Mouse (Mus musculus): ENCODE measurements around the gene Gm13271. TPM values are rescaled to one million over a fixed set of nuclear protein-coding genes. Genes with fewer than 3 reads are reported as not detected.
"Not testable (repeated sequence)": the region's sequence is repeated elsewhere in the genome, so short reads cannot be mapped to it uniquely, and the experiment has no call there.

The Gm13271 gene
- polyA plus RNA-seq, 1 experiment from 2014 or later = not detected

GRCm38 (mm10) chr4:88793936-88794675 lies 39.4 kb downstream of the Gm13271 start, which contains the start of gene Gm13275:
Gene Gm13275 (plus strand): TSS chr4:88794487.
- H3K27ac ChIP-seq (replicated peaks; ENCODE audit: low read depth, low read length); H3K9me3 ChIP-seq (ENCODE audit: control insufficient read depth, low read length); DNase-seq (ENCODE audit: low spot score); ATAC-seq (ENCODE audit: insufficient number of reproducible peaks, low FRiP score, low TSS enrichment, low read depth); H3K27me3 ChIP-seq (ENCODE audit: control insufficient read depth, insufficient read depth, low read length); H3K4me2 ChIP-seq (ENCODE audit: low read depth, severe bottlenecking); H3K36me3 ChIP-seq (ENCODE audit: control insufficient read depth, insufficient read depth, low read length); H3K9ac ChIP-seq (ENCODE audit: low read length); H3K4me3 ChIP-seq (ENCODE audit: low read depth, low read length); H3K4me1 ChIP-seq (ENCODE audit: control insufficient read depth, insufficient read depth, low read length): not testable (repeated sequence)
- 0% methylated on average over 6 of the region's 52 CpGs for WGBS

GRCm38 (mm10) chr4:88797097-88797496 lies 42.4 kb downstream of the Gm13271 start, which contains the start of gene Gm13279:
Gene Gm13279 (plus strand): TSS chr4:88797397.
- H3K9me3 ChIP-seq (ENCODE audit: control insufficient read depth, low read length); H3K36me3 ChIP-seq (ENCODE audit: control insufficient read depth, insufficient read depth, low read length); H3K27me3 ChIP-seq (ENCODE audit: control insufficient read depth, insufficient read depth, low read length); H3K9ac ChIP-seq (ENCODE audit: low read length); H3K4me3 ChIP-seq (ENCODE audit: low read depth, low read length); H3K4me1 ChIP-seq (ENCODE audit: control insufficient read depth, insufficient read depth, low read length); ATAC-seq (ENCODE audit: insufficient number of reproducible peaks, low FRiP score, low TSS enrichment, low read depth); H3K27ac ChIP-seq (replicated peaks; ENCODE audit: low read depth, low read length); DNase-seq (ENCODE audit: low spot score); H3K4me2 ChIP-seq (ENCODE audit: low read depth, severe bottlenecking): not testable (repeated sequence)
- no CpG with 5 or more reads among the region's 28 CpGs for WGBS

- H3K36me3 ChIP-seq (ENCODE audit: control insufficient read depth, insufficient read depth, low read length); DNase-seq (ENCODE audit: low spot score); H3K4me3 ChIP-seq (ENCODE audit: low read depth, low read length); H3K9ac ChIP-seq (ENCODE audit: low read length); H3K27ac ChIP-seq (replicated peaks; ENCODE audit: low read depth, low read length); ATAC-seq (ENCODE audit: insufficient number of reproducible peaks, low FRiP score, low TSS enrichment, low read depth); H3K4me1 ChIP-seq (ENCODE audit: control insufficient read depth, insufficient read depth, low read length); H3K9me3 ChIP-seq (ENCODE audit: control insufficient read depth, low read length); H3K27me3 ChIP-seq (ENCODE audit: control insufficient read depth, insufficient read depth, low read length); H3K4me2 ChIP-seq (ENCODE audit: low read depth, severe bottlenecking): not testable (repeated sequence)
- WGBS = 21% methylated on average over 3 of the region's 7 CpGs
Measured at GRCm38 (mm10) chr4:88799365-88799764, 44.7 kb downstream of the Gm13271 start, which contains the start of gene Gm13285. Gene Gm13285 (plus strand): TSS chr4:88799665.

GRCm38 (mm10) chr4:88802954-88803353 lies 48.3 kb downstream of the Gm13271 start, which contains the start of gene Gm13287:
Gene Gm13287 (plus strand): TSS chr4:88803254.
- WGBS = no CpG with 5 or more reads among the region's 29 CpGs
- not testable (repeated sequence) for H3K4me3 ChIP-seq (ENCODE audit: low read depth, low read length); H3K27me3 ChIP-seq (ENCODE audit: control insufficient read depth, insufficient read depth, low read length); H3K36me3 ChIP-seq (ENCODE audit: control insufficient read depth, insufficient read depth, low read length); H3K9me3 ChIP-seq (ENCODE audit: control insufficient read depth, low read length); H3K9ac ChIP-seq (ENCODE audit: low read length); H3K27ac ChIP-seq (replicated peaks; ENCODE audit: low read depth, low read length); H3K4me2 ChIP-seq (ENCODE audit: low read depth, severe bottlenecking); ATAC-seq (ENCODE audit: insufficient number of reproducible peaks, low FRiP score, low TSS enrichment, low read depth); H3K4me1 ChIP-seq (ENCODE audit: control insufficient read depth, insufficient read depth, low read length); DNase-seq (ENCODE audit: low spot score)

Other genes starting within 250 kb of the Gm13271 start
- not detected in 2 replicates for gene Ifnb1, start 232.1 kb upstream of the Gm13271 start, polyA plus RNA-seq (2014; fragmentation: Nextera tagmentation; extraction: Ambion mirVana)
- gene Ifna15, start 196.6 kb upstream of the Gm13271 start, polyA plus RNA-seq (2014; fragmentation: Nextera tagmentation; extraction: Ambion mirVana) = not detected in 2 replicates
- gene Ifna14, start 183.1 kb upstream of the Gm13271 start, polyA plus RNA-seq (2014; fragmentation: Nextera tagmentation; extraction: Ambion mirVana) = not detected in 2 replicates
- not detected in 2 replicates for gene Ifna9, start 162.5 kb upstream of the Gm13271 start, polyA plus RNA-seq (2014; fragmentation: Nextera tagmentation; extraction: Ambion mirVana)
- not detected in 2 replicates for gene Ifna12, start 151.5 kb upstream of the Gm13271 start, polyA plus RNA-seq (2014; fragmentation: Nextera tagmentation; extraction: Ambion mirVana)
- not detected in 2 replicates for gene C87499, start 120.5 kb upstream of the Gm13271 start, polyA plus RNA-seq (2014; fragmentation: Nextera tagmentation; extraction: Ambion mirVana)
- not detected in 2 replicates for gene Ifna13, start 110.4 kb upstream of the Gm13271 start, polyA plus RNA-seq (2014; fragmentation: Nextera tagmentation; extraction: Ambion mirVana)
- gene Ifna16, start 77.9 kb upstream of the Gm13271 start, polyA plus RNA-seq (2014; fragmentation: Nextera tagmentation; extraction: Ambion mirVana) = not detected in 2 replicates
- not detected in 2 replicates for gene Ifna2, start 71.0 kb upstream of the Gm13271 start, polyA plus RNA-seq (2014; fragmentation: Nextera tagmentation; extraction: Ambion mirVana)
- gene Ifnab, start 63.5 kb upstream of the Gm13271 start, polyA plus RNA-seq (2014; fragmentation: Nextera tagmentation; extraction: Ambion mirVana) = not detected in 2 replicates
- gene Gm26566, start 33.1 kb upstream of the Gm13271 start, polyA plus RNA-seq (2014; fragmentation: Nextera tagmentation; extraction: Ambion mirVana) = 0.81 and 1.5 TPM in 2 replicates
- gene Klhl9, start 32.4 kb upstream of the Gm13271 start, polyA plus RNA-seq (2014; fragmentation: Nextera tagmentation; extraction: Ambion mirVana) = 139 and 140 TPM in 2 replicates
- gene Gm13283, start 5.3 kb downstream of the Gm13271 start, polyA plus RNA-seq (2014; fragmentation: Nextera tagmentation; extraction: Ambion mirVana) = 0.13 TPM in 1 of 2 replicates, not detected in the other
- gene Gm13290, start 19.0 kb downstream of the Gm13271 start, polyA plus RNA-seq (2014; fragmentation: Nextera tagmentation; extraction: Ambion mirVana) = 0.38 TPM in 1 of 2 replicates, not detected in the other
- not detected in 2 replicates for gene Gm13289, start 22.1 kb downstream of the Gm13271 start, polyA plus RNA-seq (2014; fragmentation: Nextera tagmentation; extraction: Ambion mirVana)
- not detected in 2 replicates for gene Gm13272, start 25.0 kb downstream of the Gm13271 start, polyA plus RNA-seq (2014; fragmentation: Nextera tagmentation; extraction: Ambion mirVana)
- not detected in 2 replicates for gene Ifnz, start 27.3 kb downstream of the Gm13271 start, polyA plus RNA-seq (2014; fragmentation: Nextera tagmentation; extraction: Ambion mirVana)
- not detected in 2 replicates for gene Gm13276, start 30.8 kb downstream of the Gm13271 start, polyA plus RNA-seq (2014; fragmentation: Nextera tagmentation; extraction: Ambion mirVana)
- not detected in 2 replicates for gene Gm13277, start 33.8 kb downstream of the Gm13271 start, polyA plus RNA-seq (2014; fragmentation: Nextera tagmentation; extraction: Ambion mirVana)
- not detected in 2 replicates for gene Gm13278, start 36.7 kb downstream of the Gm13271 start, polyA plus RNA-seq (2014; fragmentation: Nextera tagmentation; extraction: Ambion mirVana)
- gene Gm13275, start 39.6 kb downstream of the Gm13271 start, polyA plus RNA-seq (2014; fragmentation: Nextera tagmentation; extraction: Ambion mirVana) = not detected in 2 replicates
- gene Gm13279, start 42.5 kb downstream of the Gm13271 start, polyA plus RNA-seq (2014; fragmentation: Nextera tagmentation; extraction: Ambion mirVana) = not detected in 2 replicates
- 1.1 and 1.4 TPM in 2 replicates for gene Gm13285, start 44.8 kb downstream of the Gm13271 start, polyA plus RNA-seq (2014; fragmentation: Nextera tagmentation; extraction: Ambion mirVana)
- gene Gm13287, start 48.4 kb downstream of the Gm13271 start, polyA plus RNA-seq (2014; fragmentation: Nextera tagmentation; extraction: Ambion mirVana) = not detected in 2 replicates
- not detected in 2 replicates for gene Gm13288, start 50.7 kb downstream of the Gm13271 start, polyA plus RNA-seq (2014; fragmentation: Nextera tagmentation; extraction: Ambion mirVana)
- gene Ifna7, start 61.4 kb downstream of the Gm13271 start, polyA plus RNA-seq (2014; fragmentation: Nextera tagmentation; extraction: Ambion mirVana) = not detected in 2 replicates
- gene Ifna11, start 65.1 kb downstream of the Gm13271 start, polyA plus RNA-seq (2014; fragmentation: Nextera tagmentation; extraction: Ambion mirVana) = not detected in 2 replicates
- not detected in 2 replicates for gene Ifna6, start 72.5 kb downstream of the Gm13271 start, polyA plus RNA-seq (2014; fragmentation: Nextera tagmentation; extraction: Ambion mirVana)
- not detected in 2 replicates for gene Ifna5, start 80.7 kb downstream of the Gm13271 start, polyA plus RNA-seq (2014; fragmentation: Nextera tagmentation; extraction: Ambion mirVana)
- gene Ifna4, start 87.0 kb downstream of the Gm13271 start, polyA plus RNA-seq (2014; fragmentation: Nextera tagmentation; extraction: Ambion mirVana) = not detected in 2 replicates
- gene Ifna1, start 95.2 kb downstream of the Gm13271 start, polyA plus RNA-seq (2014; fragmentation: Nextera tagmentation; extraction: Ambion mirVana) = not detected in 2 replicates
- not detected in 2 replicates for gene Ifne, start 125.3 kb downstream of the Gm13271 start, polyA plus RNA-seq (2014; fragmentation: Nextera tagmentation; extraction: Ambion mirVana)

Measured in limb, embryonic 11.5 days (tissue).